Mouse (Mus musculus) left cerebral cortex, postnatal 10 days (tissue): ENCODE data around the gene Cdc42ep3. TPM values are rescaled to one million over a fixed set of nuclear protein-coding genes. Genes with fewer than 3 reads are reported as not detected.

ENCODE experiments used
- DNase-seq, 2 experiments: peaks; one replicate each; pipeline ENCODE4 v3.0.0; 2021 to 2022; ENCODE audit warnings: low spot score in 2 of 2, mixed read lengths in 1 of 2; ENCODE audit errors: extremely low spot score in 1 of 2
- intact Hi-C: fragments of 180-260 bp; cut with DNase I; formaldehyde crosslinking; loops from one replicate; pipeline ENCODE4 v1.15.1; 2025
- total RNA-seq, 2 experiments: library from RNA; stranded (reverse); gene quantifications; 2 replicates each; pipeline ENCODE4 v1.2.3; 2021

Cdc42ep3 gene
- total RNA-seq, 2 experiments from 2014 or later: 29.7 to 33.6 TPM

DNA sequence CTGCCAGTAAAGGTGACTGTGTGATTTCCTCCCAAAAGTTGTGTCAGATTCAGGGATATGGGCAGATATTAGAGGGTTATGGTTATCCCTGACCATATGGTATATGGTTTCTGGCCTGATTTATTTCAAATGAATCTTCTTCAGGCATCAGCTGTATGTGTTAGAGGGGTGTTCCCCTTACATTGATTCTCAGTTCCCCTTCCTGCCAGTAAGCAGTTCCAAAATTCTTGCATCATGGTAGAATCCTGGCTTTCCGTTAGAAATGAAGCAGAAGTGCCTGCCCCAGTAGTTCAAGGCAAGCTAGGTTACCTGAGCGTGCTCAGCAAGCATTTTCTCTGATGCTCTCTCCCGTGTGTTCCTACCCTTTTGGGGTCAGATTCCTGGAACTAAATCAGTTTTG lies 51.7 kb downstream of the Cdc42ep3 start:
- intact Hi-C loops: no loop called here
- DNase-seq: no peak

- DNase-seq: no peak
- intact Hi-C loops: no loop called here
These were observed 55.0 kb downstream of the Cdc42ep3 start for GRCm38 (mm10) chr17:79299925-79300324.

DNA sequence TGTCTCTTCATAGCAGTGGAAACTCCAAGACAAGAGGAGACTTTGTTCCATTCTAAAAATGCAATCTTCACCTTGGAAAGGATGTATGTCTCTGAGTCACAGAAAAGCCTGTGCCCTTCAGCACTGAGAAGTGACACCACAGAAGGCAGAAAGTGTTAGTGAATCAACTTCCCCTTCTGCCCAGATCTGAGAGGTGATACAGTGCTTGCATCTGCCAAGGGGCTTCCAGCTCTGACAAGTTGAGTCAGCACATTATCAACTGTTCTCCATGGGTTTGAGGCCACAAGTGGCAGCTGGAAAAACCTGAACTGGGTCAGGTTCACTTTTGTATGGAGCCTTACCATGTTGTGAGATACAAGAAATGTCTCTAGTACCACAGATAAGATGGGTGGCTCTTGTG lies 55.9 kb downstream of the Cdc42ep3 start:
- no peak for DNase-seq
- intact Hi-C loops: no loop called here

DNA sequence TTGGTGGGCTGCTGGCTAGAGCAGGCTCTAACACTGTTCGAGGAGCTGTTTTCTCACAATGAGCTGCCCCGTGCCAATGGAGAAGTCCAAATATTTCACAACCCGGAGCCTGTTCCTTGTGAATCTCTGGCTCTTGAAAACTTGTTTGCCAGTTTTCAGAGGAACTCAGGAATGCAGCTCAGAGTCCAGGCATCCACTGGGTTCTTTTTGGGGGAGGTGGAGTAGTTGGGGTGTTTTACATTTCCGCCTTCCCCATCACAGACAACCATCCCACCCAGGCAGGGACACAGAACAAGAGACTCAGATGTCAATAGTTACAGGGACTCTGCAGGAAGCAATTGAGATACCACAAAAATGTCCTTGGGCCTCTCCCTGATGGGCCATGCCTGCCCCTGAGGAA lies 59.0 kb downstream of the Cdc42ep3 start:
- DNase-seq: no peak
- intact Hi-C loops: no loop called here

DNA sequence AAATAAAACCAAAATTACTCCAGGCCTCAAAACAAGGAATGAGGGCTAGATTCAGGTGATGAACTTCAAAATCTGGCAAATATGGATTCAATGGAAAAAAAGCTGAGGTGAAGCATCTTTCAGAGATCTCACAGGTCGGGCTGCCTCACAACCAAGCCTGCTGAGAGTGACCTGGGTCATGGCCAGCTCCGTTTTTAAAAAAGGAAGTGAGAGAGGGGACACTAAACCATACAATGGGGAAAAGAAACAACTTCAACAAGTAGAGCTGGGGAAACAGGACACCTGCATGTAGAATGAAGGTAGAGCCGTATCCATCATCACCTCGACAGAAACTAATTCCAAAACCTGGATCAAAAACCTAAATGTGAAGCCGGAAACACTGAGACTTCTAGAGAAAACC lies 63.2 kb downstream of the Cdc42ep3 start:
- no peak for DNase-seq
- intact Hi-C loops: no loop called here

DNA sequence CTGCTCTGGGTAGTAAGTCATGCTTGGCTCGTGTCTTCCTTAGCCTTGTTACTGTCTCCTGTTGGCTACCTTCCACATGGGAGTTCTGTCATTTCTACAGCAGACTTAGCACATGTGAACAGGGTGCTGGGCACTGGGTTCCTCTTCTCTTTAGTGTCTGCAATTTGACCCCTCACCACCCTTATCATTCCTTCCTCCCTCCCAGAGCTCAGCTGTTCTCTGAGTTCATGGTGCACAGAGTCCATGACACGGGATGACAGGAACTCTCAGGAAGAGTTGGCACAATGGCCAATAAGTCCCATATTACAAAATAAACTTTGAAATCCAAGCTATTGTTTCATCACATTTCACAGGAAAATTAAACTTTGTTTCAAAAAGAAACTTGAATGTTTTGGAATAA lies 64.2 kb downstream of the Cdc42ep3 start:
- intact Hi-C loops: no loop called here
- no peak for DNase-seq

GRCm38 (mm10) chr17:79287302-79287701 lies 67.6 kb downstream of the Cdc42ep3 start:
- intact Hi-C loops: no loop called here
- peak in 1 of 2 experiments; percentile 9 for DNase-seq

DNA sequence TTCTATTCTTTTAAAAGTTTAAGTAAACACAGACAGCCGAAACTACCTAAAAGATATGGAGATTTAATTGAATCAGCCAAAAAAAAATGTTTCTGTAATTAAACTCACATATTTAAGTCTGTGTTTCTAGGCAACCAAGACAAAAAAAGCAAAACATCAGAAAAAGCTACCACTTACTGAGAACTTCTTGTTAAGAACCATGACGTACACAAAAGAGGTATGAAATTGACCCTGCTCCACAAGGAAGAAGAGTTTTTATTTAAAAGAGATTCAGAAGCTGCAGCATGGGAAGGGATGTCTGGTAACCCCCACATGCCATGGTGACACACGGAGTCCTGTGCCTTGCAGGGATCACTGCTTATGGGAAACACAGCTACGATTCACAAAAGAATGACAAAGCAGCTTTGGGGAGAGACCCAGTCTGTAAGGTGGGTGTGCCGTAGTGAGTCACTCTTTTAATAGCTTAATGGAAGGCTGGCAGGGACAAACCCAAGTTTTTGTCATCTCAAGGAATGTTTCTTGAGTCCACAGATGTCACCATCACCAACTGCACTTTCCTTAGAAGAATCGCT lies 69.8 kb downstream of the Cdc42ep3 start:
- intact Hi-C loops: no loop called here
- no peak for DNase-seq
